Mouse (Mus musculus): ENCODE measurements around the gene Dyrk3. TPM values are rescaled to one million over a fixed set of nuclear protein-coding genes. Genes with fewer than 3 reads are reported as not detected.
A peak's percentile ranks its signal among the peaks of the same experiment; 100 is the strongest.

The Dyrk3 gene
- polyA plus RNA-seq, 1 experiment from 2014 or later, result 20.9 TPM

DNA sequence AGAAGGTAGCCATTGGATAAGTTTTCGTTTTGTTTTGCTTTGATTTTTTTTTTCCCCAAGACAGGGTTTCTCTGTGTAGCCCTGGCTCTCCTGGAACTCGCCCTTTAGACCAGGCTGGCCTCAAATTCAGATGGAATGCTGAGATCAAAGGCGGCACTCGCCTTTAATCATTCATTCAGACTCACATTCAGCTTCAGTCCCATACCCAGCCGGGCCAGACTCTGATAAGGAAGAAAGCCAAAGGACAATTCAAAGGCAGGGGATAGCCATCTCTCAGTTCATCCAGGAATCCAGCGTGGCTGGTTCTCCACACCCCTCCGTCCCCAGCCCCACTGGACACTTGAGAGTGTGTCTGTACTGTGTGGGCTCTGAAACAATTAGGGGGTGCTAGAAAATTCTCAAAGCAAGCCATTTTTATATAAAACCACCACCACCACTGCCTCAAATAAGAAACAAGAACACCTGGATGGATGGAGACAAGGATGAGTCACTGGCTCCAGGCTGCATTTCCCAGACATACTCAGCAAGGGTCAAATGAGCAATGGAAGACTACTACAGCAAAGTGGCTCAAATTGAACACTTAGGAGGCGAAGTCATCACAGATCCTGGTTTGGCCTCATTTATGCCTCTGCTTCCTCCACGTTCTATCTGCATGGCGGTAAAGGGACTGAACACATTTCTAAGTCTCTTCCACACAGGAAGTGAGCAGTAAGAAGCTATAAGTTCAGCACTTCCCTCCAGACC, 14.4 kb downstream of the Dyrk3 start:
- Histone ChIP-seq H3K4me2 (no peak overlapping the region), H3K27ac (no peak overlapping the region), H3K36me3 (replicated peaks) (peaks cover 21% of the 10 kb centered on the region), H3K4me1 (no peaks in the 10 kb centered on the region), H3K27me3 (no peaks in the 10 kb centered on the region), H3K9me3 (no peaks in the 10 kb centered on the region), H3K9ac (no peak overlapping the region), H3K4me3 (replicated peaks) (no peak overlapping the region)
- ATAC-seq (ENCODE audit: low FRiP score), result no peak
- 73% methylated on average over 10 of the region's 10 CpGs for WGBS

DNA sequence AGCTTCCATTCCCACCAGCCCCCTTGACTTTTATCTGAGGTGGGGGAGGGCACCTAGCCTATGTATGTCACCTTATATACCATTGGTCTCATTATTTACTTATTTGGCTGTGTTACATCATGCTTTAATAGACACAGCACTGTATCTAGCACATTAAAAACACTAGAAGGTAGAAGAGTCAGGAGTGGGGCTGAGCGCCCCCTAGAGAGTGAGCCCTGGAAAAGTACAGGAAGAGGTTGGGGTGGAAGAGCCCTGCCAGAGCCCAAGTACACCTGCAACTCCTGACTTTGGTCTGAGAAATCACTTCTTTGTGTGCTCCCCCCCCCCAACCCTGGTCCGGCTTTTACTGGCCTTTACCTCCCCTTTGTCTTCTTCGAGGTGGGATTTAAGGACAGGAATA, 16.2 kb downstream of the Dyrk3 start:
- no peaks in the 10 kb centered on the region for H3K9me3 ChIP-seq
- 54% methylated on average over 3 of the region's 3 CpGs for WGBS
- no peaks in the 10 kb centered on the region for H3K27me3 ChIP-seq
- peaks cover 2% of the 10 kb centered on the region for H3K4me1 ChIP-seq
- H3K36me3 ChIP-seq (replicated peaks), result peaks cover 3% of the 10 kb centered on the region
- H3K27ac ChIP-seq, result no peak overlapping the region
- no peak; the same call in 1 of the 2 replicates for ATAC-seq (ENCODE audit: low FRiP score)
- no peak overlapping the region for H3K4me3 ChIP-seq (replicated peaks)
- H3K9ac ChIP-seq, result no peak overlapping the region
- H3K4me2 ChIP-seq, result no peak overlapping the region

DNA sequence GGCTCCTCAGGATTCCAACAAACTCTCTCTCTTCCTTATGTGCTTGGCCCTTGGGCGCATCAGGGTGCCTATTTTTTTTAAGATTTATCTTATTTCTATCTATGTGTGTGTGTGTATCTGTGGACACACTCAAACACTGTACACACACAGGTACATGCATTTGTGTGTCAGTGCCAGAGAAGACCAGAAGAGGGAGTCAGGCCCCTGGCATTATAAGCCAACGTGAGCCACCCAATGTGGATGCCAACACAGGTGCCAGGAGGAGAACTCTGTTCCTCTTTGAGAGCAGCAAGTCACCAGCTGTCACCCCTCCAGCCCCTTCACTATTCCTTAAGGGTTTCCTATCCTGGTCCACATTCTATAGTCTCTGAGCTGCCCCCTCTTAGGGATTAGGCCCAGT, 19.1 kb downstream of the Dyrk3 start:
- ATAC-seq (ENCODE audit: low FRiP score), result no peak
- Histone ChIP-seq H3K9me3 (no peaks in the 10 kb centered on the region), H3K27me3 (no peaks in the 10 kb centered on the region), H3K9ac (no peak overlapping the region), H3K36me3 (replicated peaks) (no peaks in the 10 kb centered on the region), H3K4me2 (no peak overlapping the region), H3K4me3 (replicated peaks) (no peak overlapping the region), H3K27ac (no peak overlapping the region), H3K4me1 (peaks cover 8% of the 10 kb centered on the region)
- 63% methylated on average over 2 of the region's 2 CpGs for WGBS

DNA sequence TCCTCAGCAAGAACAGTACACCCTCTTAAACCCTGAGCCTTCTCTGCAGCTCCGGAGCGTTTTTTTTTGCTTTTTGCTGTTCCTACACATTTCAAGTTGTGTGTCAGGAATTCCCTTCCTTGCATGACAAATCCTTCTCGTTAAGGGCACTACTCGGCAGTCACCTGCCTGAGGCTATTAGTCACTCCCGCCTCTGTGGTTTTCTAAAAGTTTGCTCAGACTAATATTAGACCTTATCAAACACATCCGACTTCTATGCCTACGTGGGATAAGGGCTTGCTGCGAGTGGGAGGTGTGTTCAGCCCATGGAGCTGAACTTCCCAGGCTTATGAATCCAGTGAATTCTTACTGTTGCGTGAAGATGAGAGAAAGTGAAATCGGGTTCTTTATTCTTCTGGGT, 19.6 kb downstream of the Dyrk3 start:
- Histone ChIP-seq H3K9me3 (no peaks in the 10 kb centered on the region), H3K4me1 (peaks cover 8% of the 10 kb centered on the region), H3K9ac (no peak overlapping the region), H3K27me3 (no peaks in the 10 kb centered on the region), H3K4me2 (no peak overlapping the region), H3K36me3 (replicated peaks) (no peaks in the 10 kb centered on the region), H3K27ac (no peak overlapping the region), H3K4me3 (replicated peaks) (no peak overlapping the region)
- 68% methylated on average over 10 of the region's 10 CpGs for WGBS
- no peak for ATAC-seq (ENCODE audit: low FRiP score)

DNA sequence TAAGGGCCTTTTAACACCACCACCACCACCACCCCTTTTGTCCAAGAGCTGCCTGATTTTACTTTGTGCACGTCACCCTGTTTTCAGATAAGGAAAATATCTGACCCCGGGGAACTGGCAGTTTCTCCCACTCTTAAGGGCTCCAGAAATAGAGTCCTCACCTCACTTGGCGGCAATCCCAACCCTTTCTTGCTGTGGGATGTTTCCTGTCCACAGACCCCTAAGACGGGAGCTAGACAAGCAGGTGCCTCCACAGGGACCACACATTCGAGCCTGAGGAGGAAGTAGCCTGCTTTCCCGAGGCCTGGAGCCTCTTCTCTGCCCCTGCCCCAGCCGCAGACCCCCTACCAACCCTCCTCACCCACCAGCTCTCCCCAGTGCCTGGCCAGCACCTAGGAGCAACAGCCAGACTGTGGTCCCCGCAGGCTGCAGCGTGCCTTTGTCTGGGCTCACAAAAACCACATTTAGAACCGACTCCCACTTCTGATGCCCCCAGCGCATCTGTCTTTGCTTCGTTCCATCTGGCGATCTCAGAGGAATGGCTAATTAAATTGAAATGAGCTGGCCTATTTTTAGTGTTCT, 21.6 kb downstream of the Dyrk3 start:
- Histone ChIP-seq H3K27ac (peak overlapping the region; percentile 91), H3K4me2 (0 out of 2 replicates have a peak overlapping the region, but pooled peaks have one; percentile 3), H3K27me3 (no peaks in the 10 kb centered on the region), H3K36me3 (replicated peaks) (no peaks in the 10 kb centered on the region), H3K4me3 (replicated peaks) (no peak overlapping the region), H3K9ac (no peak overlapping the region), H3K4me1 (peaks cover 8% of the 10 kb centered on the region), H3K9me3 (no peaks in the 10 kb centered on the region)
- WGBS, result 49% methylated on average over 13 of the region's 13 CpGs
- ATAC-seq (ENCODE audit: low FRiP score), result peak; percentile 73

DNA sequence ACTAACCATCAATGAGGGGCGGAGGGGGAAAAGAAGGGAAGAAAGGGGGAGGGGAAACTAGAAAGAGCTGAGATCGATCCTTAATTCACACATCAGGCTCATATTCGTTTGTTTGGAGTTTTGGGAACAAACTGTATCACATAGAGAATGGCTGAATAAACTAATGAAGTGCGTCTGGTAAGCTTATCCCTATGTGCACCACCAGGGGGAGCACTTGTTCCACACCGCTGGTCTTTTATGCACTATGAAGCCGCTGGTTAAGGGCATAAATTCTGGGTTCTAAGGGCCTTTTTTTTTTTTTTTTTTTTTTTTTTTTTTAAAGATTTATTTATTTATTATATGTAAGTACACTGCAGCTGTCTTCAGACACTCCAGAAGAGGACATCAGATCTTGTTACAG, 22.2 kb downstream of the Dyrk3 start:
- ATAC-seq (ENCODE audit: low FRiP score), result peak; percentile 66; the same call in 1 of the 2 replicates
- Histone ChIP-seq H3K4me1 (peaks cover 8% of the 10 kb centered on the region), H3K9ac (no peak overlapping the region), H3K27ac (no peak overlapping the region), H3K36me3 (replicated peaks) (no peaks in the 10 kb centered on the region), H3K27me3 (no peaks in the 10 kb centered on the region), H3K4me2 (no peak overlapping the region), H3K4me3 (replicated peaks) (no peak overlapping the region), H3K9me3 (no peaks in the 10 kb centered on the region)
- WGBS, result 20% methylated on average over 6 of the region's 6 CpGs

DNA sequence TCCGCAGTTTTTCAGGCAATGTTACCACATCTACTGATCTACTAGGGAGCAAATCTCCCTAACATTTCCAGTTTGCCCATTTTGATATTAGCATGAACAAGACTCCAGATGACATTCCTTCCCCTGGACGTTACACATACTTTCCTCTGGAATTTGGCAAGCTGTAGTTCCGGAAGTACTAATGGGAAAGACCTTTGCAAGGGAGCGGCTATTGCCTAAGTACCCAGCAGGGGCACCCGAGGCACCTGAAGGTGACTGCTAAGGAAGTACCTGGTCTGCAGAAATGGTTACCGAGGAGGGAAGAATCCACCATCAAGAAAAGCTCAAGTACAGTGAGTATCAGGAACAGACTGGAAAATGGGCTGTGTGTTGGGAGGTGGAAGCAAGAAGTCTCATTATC, 25.6 kb downstream of the Dyrk3 start:
- 44% methylated on average over 6 of the region's 6 CpGs for WGBS
- Histone ChIP-seq H3K4me2 (no peak overlapping the region), H3K36me3 (replicated peaks) (no peaks in the 10 kb centered on the region)

DNA sequence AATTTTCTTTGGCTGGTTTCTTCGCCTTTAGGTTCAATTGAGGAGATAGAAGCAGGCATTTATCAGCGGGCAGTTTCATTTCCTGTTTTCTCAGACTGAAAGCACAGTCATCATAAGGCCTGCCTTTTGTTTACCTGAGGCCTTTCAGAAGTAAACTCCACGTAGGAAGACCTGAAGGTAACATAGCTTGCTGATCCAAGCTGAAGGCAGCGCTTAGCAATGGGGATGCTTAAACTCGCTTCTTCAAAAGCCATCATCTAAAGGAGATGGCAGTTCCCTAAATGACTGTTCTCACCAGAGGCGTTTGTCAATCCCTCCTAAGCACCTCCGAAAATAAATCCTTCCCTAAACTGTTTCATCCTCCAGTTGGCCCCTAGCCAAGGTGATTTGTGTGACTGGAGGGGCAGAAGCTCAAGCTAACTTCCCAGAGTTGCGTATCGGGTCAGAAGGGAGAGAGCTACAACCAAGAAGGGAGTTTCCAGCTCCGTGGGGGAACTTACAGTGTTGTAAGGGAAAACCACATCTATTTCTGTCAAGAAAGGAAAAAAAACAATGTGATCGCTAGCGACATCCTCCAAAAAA, 27.5 kb downstream of the Dyrk3 start:
- no peaks in the 10 kb centered on the region for H3K36me3 ChIP-seq (replicated peaks)
- no peaks in the 10 kb centered on the region for H3K27me3 ChIP-seq
- no peaks in the 10 kb centered on the region for H3K4me1 ChIP-seq
- WGBS, result 81% methylated on average over 12 of the region's 12 CpGs
- H3K4me2 ChIP-seq, result no peak overlapping the region
- ATAC-seq (ENCODE audit: low FRiP score), result no peak
- H3K4me3 ChIP-seq (replicated peaks), result no peak overlapping the region
- no peak overlapping the region for H3K9ac ChIP-seq
- no peak overlapping the region for H3K27ac ChIP-seq
- no peaks in the 10 kb centered on the region for H3K9me3 ChIP-seq

More for the DNA sequence above, 25.6 kb downstream of the Dyrk3 start:
- no peaks in the 10 kb centered on the region for H3K9me3 ChIP-seq
- H3K27me3 ChIP-seq, result no peaks in the 10 kb centered on the region
- no peak for ATAC-seq (ENCODE audit: low FRiP score)
- H3K4me1 ChIP-seq, result peaks cover 8% of the 10 kb centered on the region
- H3K27ac ChIP-seq, result no peak overlapping the region
- no peak overlapping the region for H3K4me3 ChIP-seq (replicated peaks)
- no peak overlapping the region for H3K9ac ChIP-seq

DNA sequence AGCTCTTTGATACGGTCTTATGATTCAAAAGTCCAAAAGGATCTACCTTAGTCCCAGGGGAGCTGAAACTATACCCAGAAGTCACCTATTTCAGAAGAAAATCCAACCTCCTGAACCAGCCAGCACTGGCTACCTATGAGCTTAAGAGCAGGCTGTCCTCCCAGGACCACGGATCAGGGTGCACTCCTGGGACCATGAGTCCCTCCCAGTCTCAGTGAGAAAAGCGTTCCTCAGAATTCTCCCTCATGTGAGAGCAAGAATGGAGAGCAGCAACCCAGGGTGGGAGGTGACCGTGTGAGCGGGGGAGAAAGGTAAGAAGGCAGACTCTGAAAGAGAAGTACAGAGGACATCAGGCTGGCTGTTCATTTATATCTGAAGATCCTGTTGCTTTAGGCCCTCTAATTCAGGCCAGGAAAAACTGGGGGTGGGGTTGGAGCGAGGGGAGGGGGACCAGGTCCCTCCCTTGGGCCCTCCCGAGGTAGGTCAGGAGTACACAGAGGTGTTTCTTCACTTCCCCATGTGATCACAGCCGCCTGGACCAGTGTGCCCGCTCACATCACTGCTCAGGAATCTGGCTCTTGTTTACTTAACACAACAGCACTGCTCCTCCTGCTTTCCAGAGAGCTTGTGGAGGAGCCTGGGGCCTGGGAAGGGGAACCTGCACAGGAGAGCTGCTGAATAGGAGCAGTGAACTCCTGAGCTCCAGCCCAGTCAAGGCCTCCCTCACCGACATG, 30.4 kb downstream of the Dyrk3 start:
- no peaks in the 10 kb centered on the region for H3K9me3 ChIP-seq
- H3K4me3 ChIP-seq (replicated peaks), result no peak overlapping the region
- no peak overlapping the region for H3K9ac ChIP-seq
- WGBS, result 59% methylated on average over 10 of the region's 10 CpGs
- H3K4me1 ChIP-seq, result no peaks in the 10 kb centered on the region
- H3K4me2 ChIP-seq, result no peak overlapping the region
- no peak overlapping the region for H3K27ac ChIP-seq
- H3K36me3 ChIP-seq (replicated peaks), result no peaks in the 10 kb centered on the region
- H3K27me3 ChIP-seq, result no peaks in the 10 kb centered on the region; the same call in 1 of the 2 replicates
- 0 out of 2 replicates have a peak, but pooled peaks have one; percentile 27 for ATAC-seq (ENCODE audit: low FRiP score)

DNA sequence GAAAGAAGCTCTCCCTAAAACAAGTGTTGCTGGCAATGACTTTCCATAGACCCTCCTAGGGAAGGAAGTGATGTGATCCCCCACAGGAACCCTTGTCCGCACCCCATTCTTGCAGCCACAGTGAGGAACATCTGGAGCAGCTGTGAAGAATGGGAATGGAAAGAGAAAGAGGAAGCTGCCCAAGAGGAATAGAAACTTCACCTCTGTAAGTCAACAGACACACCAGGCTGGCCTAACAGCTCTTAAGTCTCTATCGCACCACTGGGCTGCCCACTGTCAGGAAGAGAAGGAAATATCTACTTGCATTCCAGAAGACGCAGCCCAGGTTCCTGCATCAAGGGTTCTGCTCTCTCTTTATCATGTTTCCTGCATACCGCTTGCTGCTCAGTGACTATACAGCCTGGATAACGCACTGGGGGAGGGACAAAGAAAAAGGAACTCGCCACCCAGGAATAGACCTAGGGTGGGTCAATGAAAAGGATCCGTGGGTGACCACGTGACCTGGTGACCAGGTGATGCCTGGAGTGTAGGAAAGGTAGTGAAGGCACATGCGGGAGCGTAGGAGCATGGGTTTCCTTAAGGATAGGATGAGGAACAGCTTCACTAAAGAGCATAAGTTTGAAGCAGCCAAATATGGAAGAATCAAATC, 34.2 kb downstream of the Dyrk3 start:
- 86% methylated on average over 10 of the region's 10 CpGs for WGBS
- peaks cover 4% of the 10 kb centered on the region; the same call in 1 of the 2 replicates for H3K27me3 ChIP-seq
- no peaks in the 10 kb centered on the region for H3K9me3 ChIP-seq
- H3K27ac ChIP-seq, result no peak overlapping the region
- H3K4me1 ChIP-seq, result no peaks in the 10 kb centered on the region
- H3K4me3 ChIP-seq (replicated peaks), result no peak overlapping the region
- no peaks in the 10 kb centered on the region for H3K36me3 ChIP-seq (replicated peaks)
- H3K9ac ChIP-seq, result no peak overlapping the region
- no peak for ATAC-seq (ENCODE audit: low FRiP score)
- H3K4me2 ChIP-seq, result no peak overlapping the region

DNA sequence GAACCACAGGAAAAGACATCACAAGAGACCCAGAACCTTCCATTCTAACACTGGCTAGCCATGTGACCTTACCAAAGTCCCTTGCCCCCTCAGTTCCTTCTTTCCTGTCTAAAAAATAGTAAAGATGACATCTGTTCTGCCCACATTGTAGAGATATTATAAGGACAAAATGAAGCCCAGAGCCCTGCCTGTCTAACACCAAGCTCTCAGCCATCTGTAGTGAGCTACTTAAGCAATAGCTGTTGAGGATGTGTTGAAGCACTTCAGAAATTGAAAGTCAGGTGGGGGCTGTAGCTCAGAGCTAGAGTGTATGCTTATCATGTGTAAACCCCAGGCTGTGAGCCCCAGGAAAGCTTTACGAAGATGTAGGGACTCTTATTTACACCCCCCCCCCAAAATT, 37.3 kb downstream of the Dyrk3 start:
- Histone ChIP-seq H3K4me2 (no peak overlapping the region), H3K4me3 (replicated peaks) (no peak overlapping the region), H3K9me3 (no peaks in the 10 kb centered on the region), H3K36me3 (replicated peaks) (no peaks in the 10 kb centered on the region), H3K27me3 (peaks cover 10% of the 10 kb centered on the region; the same call in 1 of the 2 replicates), H3K27ac (no peak overlapping the region), H3K9ac (no peak overlapping the region), H3K4me1 (peaks cover 9% of the 10 kb centered on the region)
- no peak for ATAC-seq (ENCODE audit: low FRiP score)
- WGBS, result 88% methylated on average over 1 of the region's 1 CpGs

DNA sequence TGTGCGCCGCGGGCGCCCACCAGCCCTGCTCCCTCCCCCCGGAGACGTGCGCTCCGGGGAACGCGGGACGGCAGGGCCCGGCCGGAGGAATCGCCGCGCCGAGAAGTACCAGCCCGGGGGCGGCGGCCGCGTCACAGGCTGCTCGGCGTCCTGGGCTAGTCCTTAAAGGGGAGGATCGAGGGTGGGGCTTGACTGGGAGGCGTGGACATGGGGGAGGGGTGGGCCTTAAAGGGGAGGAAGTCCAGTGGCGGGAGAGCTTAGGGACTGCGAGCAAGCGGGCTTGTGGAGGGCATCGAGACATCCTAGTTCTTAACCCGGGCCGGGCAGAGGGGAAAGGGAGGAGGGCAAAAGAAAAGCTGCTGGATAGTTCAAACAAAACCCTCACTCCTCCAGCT, 40.4 kb downstream of the Dyrk3 start, which contains the start of gene Mapkapk2:
Gene Mapkapk2, minus strand, starts transcription at position 127 of the 395 bp plus-strand sequence.
- Histone ChIP-seq H3K4me2 (peak within 1 kb of the TSS; percentile 66), H3K4me3 (replicated peaks) (peak within 1 kb of the TSS; percentile 99), H3K36me3 (replicated peaks) (no peaks in the 10 kb centered on the region), H3K4me1 (peaks cover 36% of the 10 kb centered on the region), H3K9ac (peak within 1 kb of the TSS; percentile 93), H3K27ac (peak within 1 kb of the TSS; percentile 85), H3K27me3 (peaks cover 10% of the 10 kb centered on the region; the same call in 1 of the 2 replicates), H3K9me3 (no peaks in the 10 kb centered on the region)
- peak; percentile 96 for ATAC-seq (ENCODE audit: low FRiP score)
- under 1% methylated on average over 32 of the region's 32 CpGs for WGBS

All from forebrain, embryonic 12.5 days (tissue).